Mouse (Mus musculus) forebrain, postnatal 0 days (tissue): ENCODE results near the gene AU021092. TPM values are rescaled to one million over a fixed set of nuclear protein-coding genes. Genes with fewer than 3 reads are reported as not detected.

Experiments
- ATAC-seq: fragments of 200-750 bp; cut with Nextera tagmentation; 2 replicates; pipeline ENCODE4 v1.8.0; 2017; ENCODE audit warnings: mild to moderate bottlenecking, moderate library complexity
- DNase-seq: peaks from one replicate; pipeline ENCODE4 v3.0.0-alpha.2; 2015
- H3K27ac ChIP-seq: fragments of 300-500 bp; sonication (generic); 2 replicates; pipeline ENCODE4 v1.5.1; 2014; ENCODE audit warnings: low read depth, mild to moderate bottlenecking, antibody characterized with exemption, low read length, moderate library complexity, mixed read lengths
- H3K27me3 ChIP-seq: fragments of 300-500 bp; sonication (generic); 2 replicates; pipeline ENCODE4 v1.6.1; 2014; ENCODE audit warnings: mild to moderate bottlenecking, low read length, mixed read lengths; ENCODE audit not compliant: insufficient read depth
- H3K36me3 ChIP-seq: fragments of 300-500 bp; sonication (generic); 2 replicates; pipeline ENCODE4 v1.6.1; 2014; ENCODE audit warnings: mild to moderate bottlenecking, moderate library complexity; ENCODE audit not compliant: insufficient read depth
- H3K4me1 ChIP-seq: fragments of 300-500 bp; sonication (generic); 2 replicates; pipeline ENCODE4 v1.6.1; 2014; ENCODE audit warnings: antibody characterized with exemption; ENCODE audit not compliant: insufficient read depth
- H3K4me2 ChIP-seq: fragments of 300-500 bp; sonication (generic); 2 replicates; pipeline ENCODE4 v1.6.1; 2014; ENCODE audit warnings: low read depth, mild to moderate bottlenecking, moderate library complexity
- H3K4me3 ChIP-seq: fragments of 300-500 bp; sonication (generic); 2 replicates; pipeline ENCODE4 v1.5.1; 2014; ENCODE audit warnings: low read depth, low read length, mixed read lengths
- H3K9ac ChIP-seq: fragments of 300-500 bp; sonication (generic); 2 replicates; pipeline ENCODE4 v1.6.1; 2014; ENCODE audit warnings: mild to moderate bottlenecking
- H3K9me3 ChIP-seq: fragments of 300-500 bp; sonication (generic); 2 replicates; pipeline ENCODE4 v1.6.1; 2016; ENCODE audit warnings: low read length
- CTCF ChIP-seq: sonication (generic); IDR thresholded peaks from 2 replicates; pipeline ENCODE4 v1.5.1; 2016; ENCODE audit warnings: antibody characterized with exemption, control low read depth, low read depth
- WGBS: fragments of 180-500 bp; shearing (Covaris S2); extraction: QIAGEN DNeasy Blood & Tissue Kit; methylation state at CpG from one replicate; pipeline ENCODE4 v1.1.7; 2014; 5-methylcytosine and 5-hydroxymethylcytosine counted together
- polyA plus RNA-seq: library from polyadenylated mRNA; unstranded; fragments of >200 nt; fragmentation: Nextera tagmentation; extraction: Ambion mirVana; gene quantifications from 2 replicates; pipeline ENCODE4 v1.2.1, GENCODE M21; 2015
- total RNA-seq: library from RNA; depleted of rRNA; stranded (reverse); fragments of >200 nt; gene quantifications from 2 replicates; pipeline ENCODE4 v1.2.3, GENCODE M21; 2014

The AU021092 gene
- total and polyA plus RNA-seq, 2 experiments from 2014 or later, result 9.8 to 21.8 TPM

GRCm38 (mm10) chr16:5202681-5203080, 19.4 kb downstream of the AU021092 start:
- ATAC-seq, result no peak
- Histone ChIP-seq H3K27me3 (no peaks in the 10 kb centered on the region), H3K4me2 (peak overlapping the region; percentile 98), H3K36me3 (peaks cover 2% of the 10 kb centered on the region; the same call in 1 of the 2 replicates), H3K9me3 (no peaks in the 10 kb centered on the region), H3K9ac (no peak overlapping the region), H3K27ac (no peak overlapping the region), H3K4me3 (peak overlapping the region; percentile 67), H3K4me1 (peaks cover 6% of the 10 kb centered on the region; the same call in 1 of the 2 replicates)
- 17% methylated on average over 4 of the region's 4 CpGs for WGBS
- peak; percentile 62 for TF ChIP-seq CTCF
- DNase-seq, result peak; percentile 49

- H3K4me3 ChIP-seq, result no peak overlapping the region
- no peaks in the 10 kb centered on the region for H3K27me3 ChIP-seq
- WGBS, result 30% methylated on average over 6 of the region's 6 CpGs
- ATAC-seq (no peak), DNase-seq (peak; percentile 17)
- H3K9ac ChIP-seq, result no peak overlapping the region
- peak; percentile 58 for TF ChIP-seq CTCF
- H3K36me3 ChIP-seq, result peaks cover 15% of the 10 kb centered on the region
- H3K4me1 ChIP-seq, result no peaks in the 10 kb centered on the region
- no peak overlapping the region for H3K27ac ChIP-seq
- H3K9me3 ChIP-seq, result no peaks in the 10 kb centered on the region
- no peak overlapping the region for H3K4me2 ChIP-seq
These were observed 27.0 kb downstream of the AU021092 start for GRCm38 (mm10) chr16:5195080-5195479.

- Histone ChIP-seq H3K4me3 (no peak overlapping the region), H3K9me3 (no peaks in the 10 kb centered on the region), H3K4me2 (no peak overlapping the region), H3K9ac (no peak overlapping the region), H3K27ac (no peak overlapping the region), H3K27me3 (no peaks in the 10 kb centered on the region; the same call in 1 of the 2 replicates), H3K4me1 (no peaks in the 10 kb centered on the region), H3K36me3 (no peaks in the 10 kb centered on the region)
- TF ChIP-seq CTCF, result no peak
- no peak for DNase-seq
- no peak for ATAC-seq
- 80% methylated on average over 7 of the region's 7 CpGs for WGBS
These were observed 35.9 kb downstream of the AU021092 start for GRCm38 (mm10) chr16:5186234-5186633.

GRCm38 (mm10) chr16:5185691-5186090, 36.4 kb downstream of the AU021092 start:
- Histone ChIP-seq H3K27me3 (no peaks in the 10 kb centered on the region; the same call in 1 of the 2 replicates), H3K4me3 (no peak overlapping the region), H3K36me3 (no peaks in the 10 kb centered on the region), H3K4me1 (no peaks in the 10 kb centered on the region), H3K9ac (no peak overlapping the region), H3K9me3 (no peaks in the 10 kb centered on the region), H3K4me2 (no peak overlapping the region), H3K27ac (no peak overlapping the region)
- no peak for TF ChIP-seq CTCF
- 65% methylated on average over 7 of the region's 7 CpGs for WGBS
- DNase-seq, result no peak
- ATAC-seq, result no peak

GRCm38 (mm10) chr16:5184956-5185355, 37.1 kb downstream of the AU021092 start:
- H3K4me3 ChIP-seq, result no peak overlapping the region
- H3K27ac ChIP-seq, result no peak overlapping the region
- no peaks in the 10 kb centered on the region; the same call in 1 of the 2 replicates for H3K27me3 ChIP-seq
- H3K9ac ChIP-seq, result no peak overlapping the region
- no peak for TF ChIP-seq CTCF
- 75% methylated on average over 5 of the region's 5 CpGs for WGBS
- H3K4me2 ChIP-seq, result no peak overlapping the region
- H3K4me1 ChIP-seq, result no peaks in the 10 kb centered on the region
- no peak for DNase-seq
- no peaks in the 10 kb centered on the region for H3K9me3 ChIP-seq
- ATAC-seq, result no peak
- no peaks in the 10 kb centered on the region for H3K36me3 ChIP-seq

GRCm38 (mm10) chr16:5184101-5184500, 38.0 kb downstream of the AU021092 start:
- 68% methylated on average over 8 of the region's 8 CpGs for WGBS
- Histone ChIP-seq H3K36me3 (no peaks in the 10 kb centered on the region), H3K9ac (no peak overlapping the region)

GRCm38 (mm10) chr16:5183310-5183975, 38.7 kb downstream of the AU021092 start:
- ATAC-seq, result no peak

More at GRCm38 (mm10) chr16:5184101-5184500, 38.0 kb downstream of the AU021092 start:
- no peak for DNase-seq
- Histone ChIP-seq H3K27ac (no peak overlapping the region), H3K4me3 (no peak overlapping the region), H3K4me2 (no peak overlapping the region), H3K27me3 (no peaks in the 10 kb centered on the region; the same call in 1 of the 2 replicates), H3K4me1 (no peaks in the 10 kb centered on the region), H3K9me3 (no peaks in the 10 kb centered on the region)
- no peak for ATAC-seq
- TF ChIP-seq CTCF, result no peak

More at GRCm38 (mm10) chr16:5183310-5183975, 38.7 kb downstream of the AU021092 start:
- TF ChIP-seq CTCF, result no peak
- Histone ChIP-seq H3K4me3 (no peak overlapping the region), H3K4me1 (no peaks in the 10 kb centered on the region), H3K4me2 (no peak overlapping the region), H3K9ac (no peak overlapping the region), H3K27me3 (no peaks in the 10 kb centered on the region; the same call in 1 of the 2 replicates), H3K9me3 (no peaks in the 10 kb centered on the region), H3K27ac (no peak overlapping the region), H3K36me3 (no peaks in the 10 kb centered on the region)
- whole genome bisulfite sequencing, result 83% methylated on average over 18 of the region's 18 CpGs
- no peak for DNase-seq
